Comparison of ENCODE assay signal across 21 mouse cellular contexts in genomic region chr6:54731726-54732125, GRCm38 (mm10).
"Had no signal": no experiment of that assay in that cellular context is flagged by ENCODE, and none has a peak within 500 bp of the region (broad histone marks: within the 10 kb centered on the region; RNA-seq: fewer than 3 reads in every experiment).

No protein-coding gene starts in this region.

- ATAC-seq: liver, postnatal 0 days; midbrain, embryonic 13.5 days had no signal

- H3K4me3 ChIP-seq: layer of hippocampus, adult 2 months; limb, embryonic 10.5 days; limb, embryonic 13.5 days; lung, embryonic 15.5 days; megakaryocyte, embryonic 14.5 days; midbrain, embryonic 10.5 days; midbrain, embryonic 13.5 days had no signal

- DNase-seq: kidney, adult 8-10 months; kidney, postnatal 25 days; layer of hippocampus, adult 9-11 months; liver, postnatal 0 days; lung, postnatal 10 days; lung, postnatal 36 days; right cerebral cortex, adult 18-20 months; right cerebral cortex, postnatal 14 days; right cerebral cortex, postnatal 4 days; spleen, adult 18-20 months; thymus, adult 18-20 months; thymus, postnatal 36 days had no signal

- H3K27me3 ChIP-seq: limb, embryonic 13.5 days; lung, embryonic 15.5 days; midbrain, embryonic 13.5 days had no signal

- H3K9ac ChIP-seq: limb, embryonic 13.5 days; liver, embryonic 14.5 days; liver, postnatal 0 days; lung, embryonic 15.5 days; midbrain, embryonic 13.5 days had no signal

- H3K36me3 ChIP-seq: limb, embryonic 10.5 days; limb, embryonic 13.5 days; lung, embryonic 15.5 days; midbrain, embryonic 10.5 days; midbrain, embryonic 13.5 days had no signal

- H3K9me3 ChIP-seq: limb, embryonic 10.5 days; limb, embryonic 13.5 days; lung, embryonic 15.5 days; megakaryocyte, embryonic 14.5 days; midbrain, embryonic 10.5 days; midbrain, embryonic 13.5 days had no signal

- H3K4me2 ChIP-seq: limb, embryonic 13.5 days; liver, embryonic 11.5 days; lung, embryonic 15.5 days; midbrain, embryonic 13.5 days had no signal

- H3K4me1 ChIP-seq: limb, embryonic 10.5 days; limb, embryonic 13.5 days; lung, embryonic 15.5 days; midbrain, embryonic 10.5 days; midbrain, embryonic 13.5 days had no signal

- H3K27ac ChIP-seq: limb, embryonic 10.5 days; limb, embryonic 13.5 days; liver, embryonic 14.5 days; lung, embryonic 15.5 days; midbrain, embryonic 10.5 days; midbrain, embryonic 13.5 days had no signal
